8 mouse cellular contexts compared by ENCODE assay signal in the genomic region with DNA sequence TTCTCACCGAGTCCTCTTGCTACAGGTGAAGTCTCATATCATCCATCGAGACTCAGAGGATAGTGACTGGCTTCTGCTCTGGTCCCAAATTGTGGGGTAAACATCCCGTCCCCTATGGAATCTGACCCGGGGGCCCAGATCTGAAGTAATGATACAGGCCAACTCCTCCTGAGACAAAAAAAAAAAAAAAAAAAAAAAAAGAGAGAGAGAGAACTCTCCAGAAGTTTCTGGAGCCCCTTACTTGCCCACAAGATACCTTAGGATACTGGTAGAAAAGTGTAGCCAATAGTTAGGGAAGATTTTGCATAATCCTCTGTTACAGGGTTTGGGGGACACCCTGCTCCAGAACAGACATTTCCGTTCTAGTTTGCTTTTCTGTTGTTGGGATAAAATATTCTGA. TPM values are rescaled to one million over a fixed set of nuclear protein-coding genes. Genes with fewer than 3 reads are reported as not detected.
DNase-seq lines count a peak whose midpoint lies in the region; ATAC-seq and TF ChIP-seq lines count a peak whose summit lies in the region.

No protein-coding gene starts in this region.

- no peak for DNase-seq in heart, adult 2 months
- DNase-seq in MEL (ENCODE audit: low read depth, low spot score): no peak
- no peak for DNase-seq in hindbrain, embryonic 14.5 days (ENCODE audit: low spot score)
- no peak for DNase-seq in liver, postnatal 0 days
- DNase-seq in cerebellum, adult 8-10 months: no peak
- no peak for DNase-seq in left cerebral cortex, adult 2 months (ENCODE audit: extremely low spot score in 1 of 2, low spot score in 2 of 2)

- no peaks in the 10 kb centered on the region for H3K27me3 ChIP-seq in heart, embryonic 15.5 days
- H3K27me3 ChIP-seq in heart, adult 2 months (ENCODE audit: control insufficient read depth, insufficient read depth, low read length): no peaks in the 10 kb centered on the region
- H3K27me3 ChIP-seq in MEL (ENCODE audit: control insufficient read depth in 1 of 2, insufficient read depth in 2 of 2, low read length in 2 of 2): no peaks in the 10 kb centered on the region
- peaks cover 17% of the 10 kb centered on the region for H3K27me3 ChIP-seq in hindbrain, embryonic 14.5 days (ENCODE audit: control insufficient read depth, insufficient read depth, low read length)
- H3K27me3 ChIP-seq in liver, postnatal 0 days (ENCODE audit: insufficient read depth, low read length): no peaks in the 10 kb centered on the region; the same call in 1 of the 2 replicates

- H3K36me3 ChIP-seq in heart, embryonic 15.5 days: no peaks in the 10 kb centered on the region
- no peaks in the 10 kb centered on the region for H3K36me3 ChIP-seq in heart, adult 2 months (ENCODE audit: control insufficient read depth, insufficient read depth, low read length)
- H3K36me3 ChIP-seq in MEL (ENCODE audit: control insufficient read depth in 1 of 2, insufficient read depth in 2 of 2, low read length in 2 of 2): peaks cover 0 to 5% of the 10 kb centered on the region in 2 experiments; a peak in 2 of 4 replicates
- no peaks in the 10 kb centered on the region for H3K36me3 ChIP-seq in hindbrain, embryonic 14.5 days (replicated peaks; ENCODE audit: control insufficient read depth, insufficient read depth)
- H3K36me3 ChIP-seq in liver, postnatal 0 days (replicated peaks; ENCODE audit: insufficient read depth, low read length): no peaks in the 10 kb centered on the region

- peak overlapping the region; percentile 49 for H3K4me3 ChIP-seq in heart, embryonic 15.5 days
- no peak overlapping the region for H3K4me3 ChIP-seq in heart, adult 2 months
- peak overlapping the region; percentile 67 to 80 for H3K4me3 ChIP-seq in MEL (ENCODE audit: control insufficient read depth in 1 of 2, insufficient read depth in 1 of 2, low read depth in 2 of 2, low read length in 2 of 2)
- H3K4me3 ChIP-seq in hindbrain, embryonic 14.5 days (replicated peaks; ENCODE audit: low read length): no peak overlapping the region
- H3K4me3 ChIP-seq in liver, postnatal 0 days (ENCODE audit: low read depth, low read length): peak overlapping the region; percentile 51
- no peak overlapping the region for H3K4me3 ChIP-seq in left cerebral cortex, adult 2 months

- H3K4me1 ChIP-seq in heart, embryonic 15.5 days (replicated peaks): peaks cover 34% of the 10 kb centered on the region
- no peaks in the 10 kb centered on the region; the same call in 1 of the 2 replicates for H3K4me1 ChIP-seq in heart, adult 2 months (ENCODE audit: control insufficient read depth, insufficient read depth, low read length)
- H3K4me1 ChIP-seq in MEL (ENCODE audit: control insufficient read depth in 1 of 2, insufficient read depth in 2 of 2, low read length in 2 of 2): peaks cover 2 to 12% of the 10 kb centered on the region in 2 experiments; a peak in 3 of 4 replicates
- H3K4me1 ChIP-seq in hindbrain, embryonic 14.5 days (replicated peaks; ENCODE audit: control insufficient read depth, insufficient read depth, low read length): peaks cover 18% of the 10 kb centered on the region
- peaks cover 14% of the 10 kb centered on the region for H3K4me1 ChIP-seq in liver, postnatal 0 days (ENCODE audit: insufficient read depth)

- no peaks in the 10 kb centered on the region for H3K79me2 ChIP-seq in heart, adult 2 months (replicated peaks; ENCODE audit: control insufficient read depth, insufficient read depth, low read length)
- no peaks in the 10 kb centered on the region; the same call in 1 of the 2 replicates for H3K79me2 ChIP-seq in MEL (ENCODE audit: control insufficient read depth, insufficient read depth, low read length, poor library complexity)

- peak overlapping the region; percentile 82 for H3K4me2 ChIP-seq in heart, embryonic 15.5 days
- H3K4me2 ChIP-seq in hindbrain, embryonic 14.5 days (replicated peaks): peak overlapping the region; percentile 74
- H3K4me2 ChIP-seq in liver, postnatal 0 days (ENCODE audit: low read depth, low read length): peak overlapping the region; percentile 88

- TF ChIP-seq RAD21 in MEL (IDR thresholded peaks at IDR 0.05; ENCODE audit: low read depth, low read length): no peak

- H3K9ac ChIP-seq in heart, embryonic 15.5 days: peak overlapping the region; percentile 9; the same call in 1 of the 2 replicates
- H3K9ac ChIP-seq in heart, adult 2 months (ENCODE audit: low read depth, low read length): no peak overlapping the region
- H3K9ac ChIP-seq in MEL (ENCODE audit: control insufficient read depth, low read depth, low read length, poor library complexity, severe bottlenecking): peak overlapping the region; percentile 72
- no peak overlapping the region for H3K9ac ChIP-seq in hindbrain, embryonic 14.5 days
- no peak overlapping the region; the same call in 1 of the 2 replicates for H3K9ac ChIP-seq in liver, postnatal 0 days (replicated peaks)

- no peak for TF ChIP-seq POLR2A in heart, adult 2 months (IDR thresholded peaks at IDR 0.05; ENCODE audit: insufficient read depth, low read depth, low read length)
- no peak for TF ChIP-seq POLR2A in MEL (IDR thresholded peaks at IDR 0.05; ENCODE audit: control insufficient read depth in 1 of 2, insufficient read depth in 1 of 2, low read depth in 1 of 2, low read length in 2 of 2, poor library complexity in 1 of 2)

- no peak for ATAC-seq in heart, embryonic 15.5 days (replicated peaks; ENCODE audit: insufficient number of reproducible peaks, insufficient read depth, low FRiP score, low read depth)
- no peak for ATAC-seq in hindbrain, embryonic 14.5 days (ENCODE audit: low FRiP score)
- no peak for ATAC-seq in liver, postnatal 0 days
- ATAC-seq in megakaryocyte-erythroid progenitor cell, adult 5-6 weeks (replicated peaks; ENCODE audit: low FRiP score, low TSS enrichment, poor library complexity, severe bottlenecking): no peak

- intact Hi-C loops in heart, adult 2 months (cut with DNase I): no loop called here
- intact Hi-C loops in left cerebral cortex, adult 2 months (cut with DNase I): loop anchor here (10.0 kb wide), 1 partner anchor 542 kb away; the partner anchor contains the start of gene Reg4

- no peak overlapping the region for H3K27ac ChIP-seq in heart, embryonic 15.5 days
- H3K27ac ChIP-seq in heart, adult 2 months: no peak overlapping the region
- H3K27ac ChIP-seq in MEL (ENCODE audit: control insufficient read depth, low read depth, low read length): peak overlapping the region; percentile 64
- H3K27ac ChIP-seq in hindbrain, embryonic 14.5 days: no peak overlapping the region
- no peak overlapping the region for H3K27ac ChIP-seq in liver, postnatal 0 days (ENCODE audit: low read depth)
- H3K27ac ChIP-seq in left cerebral cortex, adult 2 months: no peak overlapping the region

- no peaks in the 10 kb centered on the region for H3K9me3 ChIP-seq in heart, embryonic 15.5 days (replicated peaks)
- H3K9me3 ChIP-seq in MEL (replicated peaks; ENCODE audit: insufficient read depth, low read length): no peaks in the 10 kb centered on the region
- H3K9me3 ChIP-seq in hindbrain, embryonic 14.5 days (ENCODE audit: control insufficient read depth, low read length): no peaks in the 10 kb centered on the region
- no peaks in the 10 kb centered on the region for H3K9me3 ChIP-seq in liver, postnatal 0 days (ENCODE audit: low read length)

- TF ChIP-seq CTCF in heart, adult 2 months (IDR thresholded peaks at IDR 0.05): no peak
- no peak for TF ChIP-seq CTCF in MEL (IDR thresholded peaks at IDR 0.05 in 2 of 3, conservative IDR thresholded peaks at IDR 0.05 in 1 of 3; ENCODE audit: control insufficient read depth in 1 of 3, insufficient read depth in 1 of 3, low read depth in 2 of 3, low read length in 3 of 3, poor library complexity in 1 of 3, severe bottlenecking in 1 of 3)
- TF ChIP-seq CTCF in liver, postnatal 0 days (IDR thresholded peaks at IDR 0.05; ENCODE audit: low read depth): no peak
- no peak for TF ChIP-seq CTCF in left cerebral cortex, adult 2 months (IDR thresholded peaks at IDR 0.05)

- TF ChIP-seq EP300 in heart, adult 2 months (IDR thresholded peaks at IDR 0.05; ENCODE audit: insufficient read depth, low read depth, low read length): no peak
- TF ChIP-seq EP300 in MEL (IDR thresholded peaks at IDR 0.05; ENCODE audit: low read depth in 1 of 2, low read length in 2 of 2): no peak
- TF ChIP-seq EP300 in liver, postnatal 0 days (IDR thresholded peaks at IDR 0.05; ENCODE audit: low read depth): no peak

- 33% methylated on average over 5 of the region's 5 CpGs for WGBS in heart, embryonic 15.5 days
- 38% methylated on average over 5 of the region's 5 CpGs for WGBS in heart, adult 2 months
- 23% methylated on average over 5 of the region's 5 CpGs for WGBS in hindbrain, embryonic 14.5 days
- WGBS in liver, postnatal 0 days (ENCODE audit: insufficient replicate concordance): 24% methylated on average over 5 of the region's 5 CpGs

RNA-seq across cellular contexts. Expression of gene Gm17651, which starts 8.1 kb away (rescaled TPM):
- not detected in 2 replicates for polyA plus RNA-seq in heart, embryonic 15.5 days (2015; fragmentation: Nextera tagmentation; extraction: Ambion mirVana)
- not detected for total RNA-seq in heart, adult 2 months (2021)
- polyA plus RNA-seq in heart, adult 2 months (2012; rRNA removed): not detected in 2 replicates
- not detected in 2 replicates for total RNA-seq in MEL (2012; rRNA removed)
- polyA plus RNA-seq in MEL (2012; ENCODE audit: insufficient read depth in 1 of 2, insufficient read length in 2 of 2, low read depth in 1 of 2, low replicate concordance in 2 of 2, missing spikeins in 1 of 2): not detected
- not detected in 2 replicates for polyA plus RNA-seq in hindbrain, embryonic 14.5 days (2014; fragmentation: Nextera tagmentation; extraction: Ambion mirVana)
- polyA plus RNA-seq in liver, postnatal 0 days (2015; fragmentation: Nextera tagmentation; extraction: Ambion mirVana): not detected in 2 replicates
- total RNA-seq in megakaryocyte-erythroid progenitor cell, adult 5-6 weeks (2014; fragmentation: Nextera tagmentation): not detected in 2 replicates
- total RNA-seq in megakaryocyte-erythroid progenitor cell, adult 5-6 weeks (2017): not detected in 2 replicates
- total RNA-seq in left cerebral cortex, adult 2 months (2021): not detected

RNA-seq across cellular contexts. Expression of gene Prkab2, which starts 24.6 kb away (rescaled TPM):
- polyA plus RNA-seq in heart, embryonic 15.5 days (2015; fragmentation: Nextera tagmentation; extraction: Ambion mirVana): 14.0 and 15.5 TPM in 2 replicates
- 10 to 100 TPM; 20.2 to 20.6 TPM for total RNA-seq in heart, adult 2 months (2021)
- 21.6 and 45.2 TPM in 2 replicates for polyA plus RNA-seq in heart, adult 2 months (2012; rRNA removed)
- 2.5 and 3.3 TPM in 2 replicates for total RNA-seq in MEL (2012; rRNA removed)
- 1 to 10 TPM in 1 of 2 experiments, not detected in 1; 7.0 TPM for polyA plus RNA-seq in MEL (2012; ENCODE audit: insufficient read depth in 1 of 2, insufficient read length in 2 of 2, low read depth in 1 of 2, low replicate concordance in 2 of 2, missing spikeins in 1 of 2)
- polyA plus RNA-seq in hindbrain, embryonic 14.5 days (2014; fragmentation: Nextera tagmentation; extraction: Ambion mirVana): 12.3 and 13.8 TPM in 2 replicates
- polyA plus RNA-seq in liver, postnatal 0 days (2015; fragmentation: Nextera tagmentation; extraction: Ambion mirVana): 1.1 TPM in 2 replicates
- total RNA-seq in megakaryocyte-erythroid progenitor cell, adult 5-6 weeks (2014; fragmentation: Nextera tagmentation): 3.2 and 5.4 TPM in 2 replicates
- total RNA-seq in megakaryocyte-erythroid progenitor cell, adult 5-6 weeks (2017): 1.6 and 1.9 TPM in 2 replicates
- total RNA-seq in left cerebral cortex, adult 2 months (2021): 10 to 100 TPM; 30.0 to 32.8 TPM

RNA-seq across cellular contexts. Expression of gene Fmo5, which starts 54.0 kb away (rescaled TPM):
- 4.1 and 5.5 TPM in 2 replicates for polyA plus RNA-seq in heart, embryonic 15.5 days (2015; fragmentation: Nextera tagmentation; extraction: Ambion mirVana)
- 10 to 100 TPM; 13.6 to 15.0 TPM for total RNA-seq in heart, adult 2 months (2021)
- 7.4 and 12.7 TPM in 2 replicates for polyA plus RNA-seq in heart, adult 2 months (2012; rRNA removed)
- total RNA-seq in MEL (2012; rRNA removed): 0.12 and 0.16 TPM in 2 replicates
- polyA plus RNA-seq in MEL (2012; ENCODE audit: insufficient read depth in 1 of 2, insufficient read length in 2 of 2, low read depth in 1 of 2, low replicate concordance in 2 of 2, missing spikeins in 1 of 2): under 1 TPM in 1 of 2 experiments, not detected in 1; 0.39 TPM
- 0.61 and 1.0 TPM in 2 replicates for polyA plus RNA-seq in hindbrain, embryonic 14.5 days (2014; fragmentation: Nextera tagmentation; extraction: Ambion mirVana)
- polyA plus RNA-seq in liver, postnatal 0 days (2015; fragmentation: Nextera tagmentation; extraction: Ambion mirVana): 67.6 and 82.4 TPM in 2 replicates
- total RNA-seq in megakaryocyte-erythroid progenitor cell, adult 5-6 weeks (2014; fragmentation: Nextera tagmentation): 1.7 and 3.3 TPM in 2 replicates
- 1.5 and 2.0 TPM in 2 replicates for total RNA-seq in megakaryocyte-erythroid progenitor cell, adult 5-6 weeks (2017)
- total RNA-seq in left cerebral cortex, adult 2 months (2021): 1 to 10 TPM; 3.8 to 4.3 TPM

Comparison
In these comparisons a context has a peak if more than half of its experiments do, and no peak if none do; other contexts are left out.
1. H3K4me3 ChIP-seq: peak in heart, embryonic 15.5 days (single experiment), MEL (2 of 2) and liver, postnatal 0 days (single experiment); none in heart, adult 2 months (single experiment), hindbrain, embryonic 14.5 days (single experiment) and left cerebral cortex, adult 2 months (single experiment).
2. H3K9ac ChIP-seq: peak in heart, embryonic 15.5 days (single experiment) and MEL (single experiment); none in heart, adult 2 months (single experiment), hindbrain, embryonic 14.5 days (single experiment) and liver, postnatal 0 days (single experiment).
3. Peak in every context shown above with its lines, with median percentiles within 50 percentile points of each other: H3K4me2 ChIP-seq.